Mouse (Mus musculus): ENCODE results near the gene Kctd21. TPM values are rescaled to one million over a fixed set of nuclear protein-coding genes. Genes with fewer than 3 reads are reported as not detected.

Gene Kctd21
- polyA plus RNA-seq, 1 experiment from 2014 or later, result 4.6 TPM

DNA sequence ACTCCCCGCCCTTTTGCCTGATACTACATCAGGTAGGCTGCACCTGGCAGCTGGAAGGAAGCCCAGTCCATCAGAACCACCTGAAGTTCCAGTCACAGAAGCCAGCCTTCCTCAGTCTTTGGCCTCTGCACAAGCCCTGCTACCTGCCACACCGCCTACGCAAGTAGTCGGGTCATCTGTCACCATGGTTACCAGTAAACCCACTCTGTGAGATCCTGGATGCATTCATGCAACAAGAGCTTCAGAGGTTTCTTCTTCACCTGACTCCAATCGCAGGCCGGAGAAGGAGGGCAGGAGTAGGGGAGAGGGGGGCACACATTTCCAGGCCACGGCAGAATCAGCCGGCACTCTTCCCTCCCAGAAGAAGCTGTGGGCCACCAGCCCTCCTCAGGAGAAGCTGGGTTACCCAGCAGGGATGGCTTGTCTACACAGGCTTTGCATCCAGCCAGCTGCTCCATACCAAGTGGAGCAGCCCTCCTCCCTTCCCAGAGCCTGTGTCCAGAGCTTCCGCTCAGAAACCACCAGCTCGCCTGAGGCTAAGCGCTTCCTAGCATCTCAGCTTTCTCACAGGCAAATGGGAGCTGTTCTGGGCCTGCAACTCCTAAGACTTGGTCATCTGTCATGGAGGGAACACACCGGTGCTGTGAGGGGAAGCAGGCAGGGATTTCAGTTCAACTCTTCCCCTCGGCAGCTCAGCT is 3.1 kb upstream of the Kctd21 start:
- Histone ChIP-seq H3K9ac (ENCODE audit: low read depth, low read length) (no peak overlapping the region), H3K36me3 (ENCODE audit: control insufficient read depth, insufficient read depth, low read length) (no peaks in the 10 kb centered on the region), H3K27ac (ENCODE audit: low read depth, low read length) (no peak overlapping the region), H3K4me2 (replicated peaks; ENCODE audit: low read depth, low read length) (no peak overlapping the region), H3K27me3 (ENCODE audit: control insufficient read depth, insufficient read depth, low read length) (peaks cover 32% of the 10 kb centered on the region), H3K4me1 (ENCODE audit: control insufficient read depth, insufficient read depth, low read length) (peaks cover 14% of the 10 kb centered on the region), H3K9me3 (ENCODE audit: control insufficient read depth, low read length) (no peaks in the 10 kb centered on the region), H3K4me3 (ENCODE audit: low read length) (no peak overlapping the region)
- ATAC-seq (ENCODE audit: low FRiP score, low TSS enrichment), result no peak
- 48% methylated on average over 13 of the region's 13 CpGs for WGBS

DNA sequence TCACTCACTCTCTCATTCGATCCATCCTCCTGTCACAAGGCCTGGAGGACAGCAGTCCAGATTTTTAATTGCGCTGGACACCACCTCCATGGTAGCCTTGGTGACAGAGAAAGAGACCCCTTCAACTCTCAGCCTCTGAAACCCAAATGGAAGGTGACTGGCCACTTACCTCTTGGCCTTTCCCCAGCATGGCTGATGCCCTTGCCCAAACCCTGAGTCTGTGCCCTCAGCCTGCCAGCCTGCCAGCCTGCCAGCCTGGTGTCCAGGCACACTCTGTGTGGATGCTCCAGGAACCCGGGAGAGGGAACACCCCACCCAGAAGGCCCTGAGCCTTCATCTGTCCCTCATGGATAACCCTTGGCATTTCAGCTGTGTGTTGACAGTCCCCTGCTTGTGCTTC is 2.5 kb upstream of the Kctd21 start:
- Histone ChIP-seq H3K27ac (ENCODE audit: low read depth, low read length) (no peak overlapping the region), H3K9me3 (ENCODE audit: control insufficient read depth, low read length) (no peaks in the 10 kb centered on the region), H3K4me2 (replicated peaks; ENCODE audit: low read depth, low read length) (no peak overlapping the region), H3K27me3 (ENCODE audit: control insufficient read depth, insufficient read depth, low read length) (peaks cover 26% of the 10 kb centered on the region), H3K36me3 (ENCODE audit: control insufficient read depth, insufficient read depth, low read length) (no peaks in the 10 kb centered on the region), H3K4me1 (ENCODE audit: control insufficient read depth, insufficient read depth, low read length) (peaks cover 14% of the 10 kb centered on the region), H3K4me3 (ENCODE audit: low read length) (no peak overlapping the region), H3K9ac (ENCODE audit: low read depth, low read length) (no peak overlapping the region)
- ATAC-seq (ENCODE audit: low FRiP score, low TSS enrichment), result no peak
- 81% methylated on average over 3 of the region's 3 CpGs for WGBS

DNA sequence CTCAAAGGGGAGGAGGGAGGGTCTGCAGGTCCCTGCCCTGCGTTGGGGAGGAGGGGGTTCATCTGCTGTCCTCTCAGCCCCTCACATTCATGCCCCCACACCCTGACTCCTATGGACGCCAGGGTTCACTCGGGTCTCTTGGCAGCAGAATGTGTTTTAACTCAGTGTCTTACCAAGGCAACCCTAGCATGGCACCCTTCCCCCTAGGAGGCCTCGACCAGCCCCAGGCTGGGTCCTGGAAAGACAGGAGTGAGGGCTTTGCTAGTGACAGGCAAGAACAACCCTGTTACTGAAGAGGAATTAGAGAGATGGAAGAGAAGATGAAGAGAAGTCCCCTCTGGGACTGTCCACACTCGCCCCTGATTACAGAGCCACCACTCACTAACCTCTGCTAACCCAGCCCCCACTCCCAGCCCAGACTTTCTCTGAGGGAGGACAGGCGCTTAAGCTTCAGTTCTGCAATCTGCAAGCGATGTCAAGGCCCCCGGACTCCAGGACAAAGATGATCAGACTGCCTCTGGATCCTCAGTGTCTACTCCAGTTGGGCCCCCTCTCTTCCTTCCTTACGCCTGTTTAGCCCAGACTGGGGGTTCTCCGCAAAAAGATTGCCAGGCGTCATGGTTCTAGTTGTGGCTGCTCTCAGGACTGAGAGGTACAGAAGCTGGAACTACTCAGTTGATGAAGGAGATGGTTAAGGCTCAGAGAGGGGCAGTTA is 1.0 kb upstream of the Kctd21 start:
- Histone ChIP-seq H3K27ac (ENCODE audit: low read depth, low read length) (no peak overlapping the region), H3K9ac (ENCODE audit: low read depth, low read length) (peak overlapping the region; percentile 67; the same call in 1 of the 2 replicates), H3K4me1 (ENCODE audit: control insufficient read depth, insufficient read depth, low read length) (peaks cover 14% of the 10 kb centered on the region), H3K4me2 (replicated peaks; ENCODE audit: low read depth, low read length) (peak overlapping the region; percentile 78), H3K36me3 (ENCODE audit: control insufficient read depth, insufficient read depth, low read length) (no peaks in the 10 kb centered on the region), H3K27me3 (ENCODE audit: control insufficient read depth, insufficient read depth, low read length) (peaks cover 12% of the 10 kb centered on the region; the same call in 1 of the 2 replicates), H3K4me3 (ENCODE audit: low read length) (peak overlapping the region; percentile 86), H3K9me3 (ENCODE audit: control insufficient read depth, low read length) (no peaks in the 10 kb centered on the region)
- WGBS, result 65% methylated on average over 11 of the region's 11 CpGs
- ATAC-seq (ENCODE audit: low FRiP score, low TSS enrichment), result no peak

DNA sequence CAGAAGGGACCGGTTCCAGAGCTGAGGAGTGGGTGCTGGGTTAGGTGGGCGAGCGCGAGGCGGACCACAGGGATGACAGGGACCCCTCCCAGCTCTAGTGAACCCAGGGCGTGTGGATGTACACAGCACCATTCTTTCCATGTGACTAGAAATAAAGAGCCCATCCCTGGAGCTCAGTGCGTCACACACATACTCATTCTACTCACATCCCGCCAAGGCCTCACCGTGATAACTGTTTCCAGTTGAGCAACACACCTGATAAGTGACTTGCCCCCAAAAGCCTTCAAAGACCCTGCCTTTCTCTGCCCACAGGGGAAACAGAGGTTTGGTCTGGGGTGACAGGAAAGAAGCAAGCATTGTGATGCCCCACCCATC is 527 bp downstream of the Kctd21 start:
- Histone ChIP-seq H3K9me3 (ENCODE audit: control insufficient read depth, low read length) (no peaks in the 10 kb centered on the region), H3K27ac (ENCODE audit: low read depth, low read length) (no peak overlapping the region), H3K9ac (ENCODE audit: low read depth, low read length) (peak overlapping the region; percentile 67; the same call in 1 of the 2 replicates), H3K4me2 (replicated peaks; ENCODE audit: low read depth, low read length) (peak overlapping the region; percentile 60), H3K27me3 (ENCODE audit: control insufficient read depth, insufficient read depth, low read length) (0 out of 2 replicates have a peak, but pooled peaks cover 1% of the 10 kb centered on the region), H3K4me1 (ENCODE audit: control insufficient read depth, insufficient read depth, low read length) (peaks cover 14% of the 10 kb centered on the region), H3K4me3 (ENCODE audit: low read length) (peak overlapping the region; percentile 86), H3K36me3 (ENCODE audit: control insufficient read depth, insufficient read depth, low read length) (no peaks in the 10 kb centered on the region)
- ATAC-seq (ENCODE audit: low FRiP score, low TSS enrichment), result no peak
- WGBS, result 3% methylated on average over 9 of the region's 9 CpGs

DNA sequence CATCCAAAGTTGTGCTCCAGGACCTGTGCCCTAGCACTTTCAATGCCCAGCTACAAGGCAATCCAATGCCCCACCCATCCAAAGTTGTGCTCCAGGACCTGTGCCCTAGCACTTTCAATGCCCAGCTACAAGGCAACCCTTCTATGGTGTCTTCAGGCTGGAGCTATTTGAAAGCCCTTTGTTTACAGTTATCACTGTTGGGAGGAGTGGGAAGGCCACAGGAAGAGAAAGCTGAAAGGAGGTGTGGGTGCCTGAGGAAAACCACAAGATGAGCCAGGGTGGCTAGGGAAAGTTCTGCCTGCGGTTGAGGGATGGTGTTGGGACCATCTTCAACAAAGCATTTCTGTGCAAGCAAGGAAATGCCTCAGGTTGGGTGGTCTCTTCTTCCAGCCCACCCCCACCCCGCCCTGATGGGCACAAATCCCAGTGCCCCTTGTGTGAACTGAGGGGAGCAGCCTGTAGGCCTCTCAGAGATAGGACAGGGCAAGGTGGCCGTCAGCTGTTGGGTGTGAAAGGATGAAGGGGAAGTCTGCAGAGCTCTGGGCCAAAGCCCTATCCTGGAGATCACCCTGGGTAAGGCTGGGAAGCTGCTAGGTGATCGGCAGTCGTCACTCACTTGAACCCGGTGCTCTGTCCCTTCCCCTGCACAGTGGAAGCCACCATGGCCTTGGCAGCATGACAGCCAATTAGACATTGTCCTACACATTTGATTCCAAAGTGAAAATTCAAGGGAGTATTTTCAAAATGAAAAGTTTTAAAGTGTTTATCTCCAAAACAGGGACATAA is 1.2 kb downstream of the Kctd21 start:
- 90% methylated on average over 6 of the region's 6 CpGs for WGBS
- Histone ChIP-seq H3K9me3 (ENCODE audit: control insufficient read depth, low read length) (no peaks in the 10 kb centered on the region), H3K4me3 (ENCODE audit: low read length) (0 out of 2 replicates have a peak overlapping the region, but pooled peaks have one; percentile 86), H3K9ac (ENCODE audit: low read depth, low read length) (no peak overlapping the region), H3K27ac (ENCODE audit: low read depth, low read length) (no peak overlapping the region), H3K27me3 (ENCODE audit: control insufficient read depth, insufficient read depth, low read length) (no peaks in the 10 kb centered on the region), H3K4me2 (replicated peaks; ENCODE audit: low read depth, low read length) (peak overlapping the region; percentile 60; the same call in 1 of the 2 replicates), H3K36me3 (ENCODE audit: control insufficient read depth, insufficient read depth, low read length) (no peaks in the 10 kb centered on the region), H3K4me1 (ENCODE audit: control insufficient read depth, insufficient read depth, low read length) (peaks cover 14% of the 10 kb centered on the region)
- ATAC-seq (ENCODE audit: low FRiP score, low TSS enrichment), result no peak

DNA sequence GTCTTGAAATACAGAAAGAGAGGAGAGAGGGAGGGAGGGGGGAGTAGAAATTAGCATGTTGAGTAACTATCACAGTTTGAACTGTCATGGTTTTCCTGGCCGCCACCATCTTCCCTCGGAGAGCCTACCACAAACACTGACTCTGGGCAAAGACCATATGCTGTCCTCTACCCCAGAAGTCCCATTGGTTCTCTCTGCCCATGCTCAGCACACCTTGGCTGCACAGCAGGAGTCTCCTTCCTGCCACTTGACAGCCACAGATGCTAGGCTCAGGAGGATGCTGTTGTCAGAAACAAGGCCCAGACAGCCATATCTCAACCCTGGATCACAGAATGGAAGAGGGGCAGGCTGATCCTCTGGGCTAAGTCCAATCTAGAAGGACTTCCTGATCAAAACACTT is 2.3 kb downstream of the Kctd21 start:
- no peaks in the 10 kb centered on the region for H3K36me3 ChIP-seq (ENCODE audit: control insufficient read depth, insufficient read depth, low read length)
- H3K4me2 ChIP-seq (replicated peaks; ENCODE audit: low read depth, low read length), result no peak overlapping the region
- H3K27me3 ChIP-seq (ENCODE audit: control insufficient read depth, insufficient read depth, low read length), result no peaks in the 10 kb centered on the region
- 95% methylated on average over 2 of the region's 2 CpGs for WGBS
- no peak for ATAC-seq (ENCODE audit: low FRiP score, low TSS enrichment)
- no peak overlapping the region for H3K27ac ChIP-seq (ENCODE audit: low read depth, low read length)
- H3K9me3 ChIP-seq (ENCODE audit: control insufficient read depth, low read length), result no peaks in the 10 kb centered on the region
- peaks cover 10% of the 10 kb centered on the region for H3K4me1 ChIP-seq (ENCODE audit: control insufficient read depth, insufficient read depth, low read length)
- no peak overlapping the region for H3K9ac ChIP-seq (ENCODE audit: low read depth, low read length)
- no peak overlapping the region for H3K4me3 ChIP-seq (ENCODE audit: low read length)

DNA sequence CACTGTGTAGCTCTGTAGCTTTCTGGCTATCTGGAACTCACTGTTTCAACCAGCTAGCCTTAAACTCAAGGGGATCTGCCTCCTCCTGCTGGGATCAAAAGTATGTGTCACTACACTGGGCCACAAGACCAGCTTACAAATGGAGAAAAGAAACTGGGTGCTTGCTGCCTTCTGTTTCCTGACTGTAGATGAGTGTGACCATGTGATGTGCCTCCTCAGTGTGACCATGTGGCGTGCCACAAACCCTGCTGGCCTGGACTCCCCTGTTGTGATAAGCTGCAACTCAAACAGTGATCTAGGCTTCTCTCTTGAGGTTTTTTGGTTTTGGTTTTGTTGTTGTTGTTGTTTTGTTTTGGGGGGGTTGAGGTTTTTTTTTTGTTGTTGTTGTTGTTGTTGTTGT is 4.6 kb downstream of the Kctd21 start:
- Histone ChIP-seq H3K4me2 (replicated peaks; ENCODE audit: low read depth, low read length) (no peak overlapping the region), H3K9ac (ENCODE audit: low read depth, low read length) (no peak overlapping the region), H3K4me3 (ENCODE audit: low read length) (no peak overlapping the region), H3K4me1 (ENCODE audit: control insufficient read depth, insufficient read depth, low read length) (peaks cover 6% of the 10 kb centered on the region; the same call in 1 of the 2 replicates), H3K27ac (ENCODE audit: low read depth, low read length) (no peak overlapping the region), H3K9me3 (ENCODE audit: control insufficient read depth, low read length) (no peaks in the 10 kb centered on the region), H3K36me3 (ENCODE audit: control insufficient read depth, insufficient read depth, low read length) (no peaks in the 10 kb centered on the region), H3K27me3 (ENCODE audit: control insufficient read depth, insufficient read depth, low read length) (no peaks in the 10 kb centered on the region)
- 74% methylated on average over 1 of the region's 1 CpGs for WGBS
- ATAC-seq (ENCODE audit: low FRiP score, low TSS enrichment), result no peak

DNA sequence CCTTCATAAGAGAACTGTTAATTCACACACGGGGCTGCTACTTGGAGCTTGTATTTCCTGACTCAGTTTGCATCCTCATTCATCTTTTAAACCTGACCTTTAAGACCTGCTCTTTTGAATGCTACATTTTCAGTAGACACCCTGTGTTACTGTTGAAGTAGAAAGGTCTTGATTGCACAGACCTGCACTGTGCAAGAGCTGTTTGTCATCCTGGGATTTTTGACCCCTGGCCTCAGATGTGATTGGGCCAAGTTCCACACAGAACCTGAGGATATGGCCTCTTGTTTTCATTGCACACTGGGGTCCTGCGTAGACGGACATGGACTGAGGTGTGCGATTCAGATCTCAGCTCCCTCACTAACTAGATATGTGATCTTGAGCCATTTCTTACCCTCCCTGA is 6.5 kb downstream of the Kctd21 start:
- H3K36me3 ChIP-seq (ENCODE audit: control insufficient read depth, insufficient read depth, low read length), result no peaks in the 10 kb centered on the region
- H3K9ac ChIP-seq (ENCODE audit: low read depth, low read length), result no peak overlapping the region
- H3K27ac ChIP-seq (ENCODE audit: low read depth, low read length), result no peak overlapping the region
- no peaks in the 10 kb centered on the region for H3K4me1 ChIP-seq (ENCODE audit: control insufficient read depth, insufficient read depth, low read length)
- H3K4me3 ChIP-seq (ENCODE audit: low read length), result no peak overlapping the region
- 80% methylated on average over 4 of the region's 4 CpGs for WGBS
- H3K27me3 ChIP-seq (ENCODE audit: control insufficient read depth, insufficient read depth, low read length), result no peaks in the 10 kb centered on the region
- ATAC-seq (ENCODE audit: low FRiP score, low TSS enrichment), result no peak
- no peak overlapping the region for H3K4me2 ChIP-seq (replicated peaks; ENCODE audit: low read depth, low read length)
- H3K9me3 ChIP-seq (ENCODE audit: control insufficient read depth, low read length), result no peaks in the 10 kb centered on the region

All from kidney, embryonic 14.5 days (tissue).